Mouse (Mus musculus): ENCODE data around the gene Hoxd9.

DNA sequence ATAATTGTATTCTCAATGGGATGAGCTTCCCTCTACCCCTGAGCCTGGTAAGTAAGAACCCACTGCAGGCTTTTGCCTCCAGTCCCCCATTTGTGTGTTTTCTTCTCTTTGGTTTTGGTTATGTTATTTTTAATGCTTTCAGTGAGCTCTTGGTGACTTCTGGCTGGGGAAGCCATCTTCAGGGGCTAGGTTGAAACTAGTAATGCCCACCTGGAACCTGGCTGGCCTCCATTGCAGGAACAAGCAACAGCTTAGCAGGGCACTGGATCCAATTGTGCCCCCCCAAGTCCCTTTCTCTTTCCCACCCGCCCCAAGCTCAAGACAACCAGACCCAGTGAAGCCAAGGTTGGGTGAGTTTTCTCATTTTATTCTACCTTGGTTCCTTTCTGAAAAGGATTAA, 2.1 kb upstream of the Hoxd9 start:
- TF ChIP-seq CTCF (IDR thresholded peaks at IDR 0.05; ENCODE audit: low read depth), result no peak
- no peak for TF ChIP-seq EP300 (optimal IDR thresholded peaks at IDR 0.05)
